Mouse (Mus musculus) lung, embryonic 15.5 days (tissue): ENCODE data around the gene Osbpl9. TPM values are rescaled to one million over a fixed set of nuclear protein-coding genes. Genes with fewer than 3 reads are reported as not detected.

Experiments
- ATAC-seq: fragments of 200-750 bp; cut with Nextera tagmentation; 2 replicates; pipeline ENCODE4 v1.8.0; 2017; ENCODE audit warnings: moderate number of reproducible peaks, borderline replicate concordance; ENCODE audit not compliant: low FRiP score, low TSS enrichment; ENCODE audit errors: extremely low read depth
- H3K27ac ChIP-seq: fragments of 300-500 bp; sonication (generic); 2 replicates; pipeline ENCODE4 v1.5.1; 2015; ENCODE audit warnings: moderate library complexity, mild to moderate bottlenecking, inconsistent platforms
- H3K27me3 ChIP-seq: fragments of 300-500 bp; sonication (generic); 2 replicates; pipeline ENCODE4 v1.6.1; 2015; ENCODE audit warnings: inconsistent platforms
- H3K36me3 ChIP-seq: fragments of 300-500 bp; sonication (generic); 2 replicates; pipeline ENCODE4 v1.6.1; 2015; ENCODE audit warnings: inconsistent platforms
- H3K4me1 ChIP-seq: fragments of 300-500 bp; sonication (generic); 2 replicates; pipeline ENCODE4 v1.6.1; 2015; ENCODE audit warnings: inconsistent platforms
- H3K4me2 ChIP-seq: fragments of 300-500 bp; sonication (generic); 2 replicates; pipeline ENCODE4 v1.6.1; 2015; ENCODE audit warnings: inconsistent platforms, mild to moderate bottlenecking, moderate library complexity
- H3K4me3 ChIP-seq: fragments of 300-500 bp; sonication (generic); 2 replicates; pipeline ENCODE4 v1.5.1; 2015; ENCODE audit warnings: mild to moderate bottlenecking, inconsistent platforms
- H3K9ac ChIP-seq: fragments of 300-500 bp; sonication (generic); 2 replicates; pipeline ENCODE4 v1.6.1; 2015; ENCODE audit warnings: inconsistent platforms
- H3K9me3 ChIP-seq: fragments of 300-500 bp; sonication (generic); 2 replicates; pipeline ENCODE4 v1.6.1; 2016; ENCODE audit warnings: inconsistent platforms
- WGBS: fragments of 180-500 bp; shearing (Covaris S2); methylation state at CpG from one replicate; pipeline ENCODE4 v1.1.7; 2015; 5-methylcytosine and 5-hydroxymethylcytosine counted together
- polyA plus RNA-seq: library from polyadenylated mRNA; unstranded; fragments of >200 nt; fragmentation: Nextera tagmentation; extraction: Ambion mirVana; gene quantifications from 2 replicates; pipeline ENCODE4 v1.2.1, GENCODE M21; 2015

Gene Osbpl9
- polyA plus RNA-seq, 1 experiment from 2014 or later, result 67.3 TPM

GRCm38 (mm10) chr4:109091241-109091777, 110.8 kb downstream of the Osbpl9 start:
- Histone ChIP-seq H3K4me3 (no peak overlapping the region), H3K9ac (no peak overlapping the region), H3K4me2 (no peak overlapping the region), H3K27me3 (no peaks in the 10 kb centered on the region), H3K27ac (no peak overlapping the region), H3K4me1 (peaks cover 8% of the 10 kb centered on the region), H3K36me3 (no peaks in the 10 kb centered on the region), H3K9me3 (no peaks in the 10 kb centered on the region)
- 75% methylated on average over 8 of the region's 8 CpGs for WGBS
- no peak for ATAC-seq

- Histone ChIP-seq H3K4me2 (no peak overlapping the region), H3K4me1 (peaks cover 8% of the 10 kb centered on the region), H3K36me3 (no peaks in the 10 kb centered on the region), H3K4me3 (no peak overlapping the region), H3K9me3 (no peaks in the 10 kb centered on the region), H3K27me3 (no peaks in the 10 kb centered on the region), H3K27ac (peak overlapping the region; percentile 29; the same call in 1 of the 2 replicates), H3K9ac (no peak overlapping the region)
- no peak; the same call in 1 of the 2 replicates for ATAC-seq
- 13% methylated on average over 6 of the region's 6 CpGs for WGBS
These were observed 112.1 kb downstream of the Osbpl9 start for GRCm38 (mm10) chr4:109089999-109090398.

- Histone ChIP-seq H3K9ac (no peak overlapping the region), H3K27me3 (no peaks in the 10 kb centered on the region), H3K9me3 (no peaks in the 10 kb centered on the region), H3K27ac (no peak overlapping the region), H3K36me3 (no peaks in the 10 kb centered on the region), H3K4me2 (no peak overlapping the region), H3K4me3 (no peak overlapping the region), H3K4me1 (peaks cover 8% of the 10 kb centered on the region)
- whole genome bisulfite sequencing, result 80% methylated on average over 5 of the region's 5 CpGs
- ATAC-seq, result no peak
These were observed 112.9 kb downstream of the Osbpl9 start for GRCm38 (mm10) chr4:109089171-109089570.

- Histone ChIP-seq H3K9ac (no peak overlapping the region), H3K9me3 (no peaks in the 10 kb centered on the region), H3K27ac (peak overlapping the region; percentile 79), H3K36me3 (peaks cover 18% of the 10 kb centered on the region; the same call in 1 of the 2 replicates), H3K27me3 (no peaks in the 10 kb centered on the region), H3K4me1 (peaks cover 14% of the 10 kb centered on the region), H3K4me3 (no peak overlapping the region), H3K4me2 (no peak overlapping the region)
- 39% methylated on average over 5 of the region's 5 CpGs for WGBS
- ATAC-seq, result peak; percentile 89
These were observed 122.0 kb downstream of the Osbpl9 start for GRCm38 (mm10) chr4:109080118-109080517.

- WGBS, result 47% methylated on average over 3 of the region's 3 CpGs
- Histone ChIP-seq H3K27ac (peak overlapping the region; percentile 79), H3K4me2 (no peak overlapping the region), H3K9me3 (no peaks in the 10 kb centered on the region), H3K4me1 (peaks cover 14% of the 10 kb centered on the region), H3K4me3 (no peak overlapping the region), H3K27me3 (no peaks in the 10 kb centered on the region), H3K36me3 (peaks cover 18% of the 10 kb centered on the region; the same call in 1 of the 2 replicates), H3K9ac (no peak overlapping the region)
- ATAC-seq, result peak; percentile 15; the same call in 1 of the 2 replicates
These were observed 122.4 kb downstream of the Osbpl9 start for GRCm38 (mm10) chr4:109079676-109080075.

- no peak overlapping the region for H3K4me2 ChIP-seq
- H3K9ac ChIP-seq, result no peak overlapping the region
- no peak overlapping the region for H3K27ac ChIP-seq
- H3K9me3 ChIP-seq, result no peaks in the 10 kb centered on the region
- peaks cover 14% of the 10 kb centered on the region for H3K4me1 ChIP-seq
- H3K27me3 ChIP-seq, result no peaks in the 10 kb centered on the region
- H3K36me3 ChIP-seq, result peaks cover 18% of the 10 kb centered on the region; the same call in 1 of the 2 replicates
- 75% methylated on average over 7 of the region's 7 CpGs for WGBS
- H3K4me3 ChIP-seq, result no peak overlapping the region
- ATAC-seq, result no peak
These were observed 123.1 kb downstream of the Osbpl9 start for GRCm38 (mm10) chr4:109078941-109079340.

- H3K4me3 ChIP-seq, result no peak overlapping the region
- peaks cover 35% of the 10 kb centered on the region for H3K36me3 ChIP-seq
- no peaks in the 10 kb centered on the region for H3K9me3 ChIP-seq
- H3K9ac ChIP-seq, result no peak overlapping the region
- 87% methylated on average over 3 of the region's 3 CpGs for WGBS
- no peak overlapping the region for H3K4me2 ChIP-seq
- H3K27me3 ChIP-seq, result no peaks in the 10 kb centered on the region
- no peak overlapping the region for H3K27ac ChIP-seq
- no peak for ATAC-seq
- H3K4me1 ChIP-seq, result no peaks in the 10 kb centered on the region
These were observed 128.8 kb downstream of the Osbpl9 start for GRCm38 (mm10) chr4:109073296-109073695.

- H3K9me3 ChIP-seq, result no peaks in the 10 kb centered on the region
- no peak overlapping the region for H3K27ac ChIP-seq
- H3K4me3 ChIP-seq, result no peak overlapping the region
- H3K4me2 ChIP-seq, result no peak overlapping the region
- no peaks in the 10 kb centered on the region for H3K4me1 ChIP-seq
- H3K27me3 ChIP-seq, result no peaks in the 10 kb centered on the region
- no peak overlapping the region for H3K9ac ChIP-seq
- ATAC-seq, result no peak
- peaks cover 37% of the 10 kb centered on the region for H3K36me3 ChIP-seq
- 75% methylated on average over 6 of the region's 6 CpGs for WGBS
These were observed 129.2 kb downstream of the Osbpl9 start for GRCm38 (mm10) chr4:109072891-109073290.

GRCm38 (mm10) chr4:109065714-109066113, 136.4 kb downstream of the Osbpl9 start:
- Histone ChIP-seq H3K9ac (no peak overlapping the region), H3K36me3 (peaks cover 81% of the 10 kb centered on the region)
- 90% methylated on average over 5 of the region's 5 CpGs for WGBS

GRCm38 (mm10) chr4:109064941-109065340, 137.1 kb downstream of the Osbpl9 start:
- no peak overlapping the region for H3K27ac ChIP-seq
- H3K27me3 ChIP-seq, result no peaks in the 10 kb centered on the region
- no peaks in the 10 kb centered on the region for H3K4me1 ChIP-seq
- no peak overlapping the region for H3K4me3 ChIP-seq
- ATAC-seq, result no peak
- 90% methylated on average over 6 of the region's 6 CpGs for WGBS
- no peaks in the 10 kb centered on the region for H3K9me3 ChIP-seq
- no peak overlapping the region for H3K4me2 ChIP-seq
- H3K36me3 ChIP-seq, result peaks cover 81% of the 10 kb centered on the region
- no peak overlapping the region for H3K9ac ChIP-seq

More at GRCm38 (mm10) chr4:109065714-109066113, 136.4 kb downstream of the Osbpl9 start:
- Histone ChIP-seq H3K4me3 (no peak overlapping the region), H3K4me2 (no peak overlapping the region), H3K27me3 (no peaks in the 10 kb centered on the region), H3K9me3 (no peaks in the 10 kb centered on the region), H3K4me1 (no peaks in the 10 kb centered on the region), H3K27ac (no peak overlapping the region)
- no peak for ATAC-seq

GRCm38 (mm10) chr4:109059255-109059821, 142.7 kb downstream of the Osbpl9 start:
- WGBS, result 72% methylated on average over 4 of the region's 4 CpGs

GRCm38 (mm10) chr4:109057640-109058039, 144.4 kb downstream of the Osbpl9 start:
- no peaks in the 10 kb centered on the region for H3K9me3 ChIP-seq
- no peak overlapping the region for H3K4me3 ChIP-seq
- no peak overlapping the region for H3K4me2 ChIP-seq
- no peak overlapping the region for H3K9ac ChIP-seq
- no peak overlapping the region for H3K27ac ChIP-seq
- peaks cover 1% of the 10 kb centered on the region; the same call in 1 of the 2 replicates for H3K4me1 ChIP-seq
- H3K36me3 ChIP-seq, result peaks cover 81% of the 10 kb centered on the region
- no peaks in the 10 kb centered on the region for H3K27me3 ChIP-seq
- no peak for ATAC-seq
- WGBS, result 83% methylated on average over 8 of the region's 8 CpGs

More at GRCm38 (mm10) chr4:109059255-109059821, 142.7 kb downstream of the Osbpl9 start:
- Histone ChIP-seq H3K9me3 (no peaks in the 10 kb centered on the region), H3K27me3 (no peaks in the 10 kb centered on the region), H3K27ac (no peak overlapping the region), H3K9ac (no peak overlapping the region), H3K36me3 (peaks cover 91% of the 10 kb centered on the region), H3K4me3 (no peak overlapping the region), H3K4me1 (no peaks in the 10 kb centered on the region), H3K4me2 (no peak overlapping the region)
- no peak for ATAC-seq
